Mouse (Mus musculus) left cerebral cortex, adult 2 months (tissue): Measurements from ENCODE around the gene Acap3. TPM values are rescaled to one million over a fixed set of nuclear protein-coding genes. Genes with fewer than 3 reads are reported as not detected.

Experiments
- DNase-seq, 2 experiments: peaks; one replicate each; pipeline ENCODE4 v3.0.0; 2021 to 2022; ENCODE audit warnings: low spot score in 2 of 2, mixed read lengths in 1 of 2; ENCODE audit errors: extremely low spot score in 1 of 2
- H3K27ac ChIP-seq: fragments of 200-600 bp; 2 replicates; pipeline ENCODE4 v1.8.1; 2022
- H3K4me3 ChIP-seq: fragments of 200-600 bp; 2 replicates; pipeline ENCODE4 v1.8.1; 2022
- CTCF ChIP-seq: fragments of 200-600 bp; IDR thresholded peaks from 2 replicates; pipeline ENCODE4 v1.8.1; 2022; ENCODE audit warnings: antibody characterized with exemption, mild to moderate bottlenecking, moderate library complexity
- intact Hi-C: fragments of 180-260 bp; cut with DNase I; formaldehyde crosslinking; loops from one replicate; pipeline ENCODE4 v1.15.1; 2025
- total RNA-seq, 2 experiments: library from RNA; stranded (reverse); gene quantifications; 2 replicates each; pipeline ENCODE4 v1.2.3; 2021

The Acap3 gene
- total RNA-seq, 2 experiments from 2014 or later: 139 to 152 TPM

- no peak overlapping the region; the same call in 1 of the 2 replicates for H3K27ac ChIP-seq
- DNase-seq: peak in 1 of 2 experiments; percentile 42
- TF ChIP-seq CTCF: no peak
- intact Hi-C loops: no loop called here
- no peak overlapping the region for H3K4me3 ChIP-seq
Measured at GRCm38 (mm10) chr4:155901205-155901604, 9.6 kb downstream of the Acap3 start.

GRCm38 (mm10) chr4:155903246-155903645 lies 11.6 kb downstream of the Acap3 start:
- DNase-seq: peak in 1 of 2 experiments; percentile 8
- H3K27ac ChIP-seq: no peak overlapping the region
- no peak for TF ChIP-seq CTCF
- no peak overlapping the region for H3K4me3 ChIP-seq
- intact Hi-C loops: no loop called here

GRCm38 (mm10) chr4:155904318-155905102 lies 12.9 kb downstream of the Acap3 start:
- H3K27ac ChIP-seq: no peak overlapping the region
- peak; percentile 11 for TF ChIP-seq CTCF
- intact Hi-C loops: no loop called here
- no peak overlapping the region for H3K4me3 ChIP-seq
- peak; percentile 10 for DNase-seq

- DNase-seq: peak in 1 of 2 experiments; percentile 8
- no peak overlapping the region for H3K4me3 ChIP-seq
- H3K27ac ChIP-seq: no peak overlapping the region
- intact Hi-C loops: no loop called here
- no peak for TF ChIP-seq CTCF
Measured at GRCm38 (mm10) chr4:155905634-155906033, 14.0 kb downstream of the Acap3 start.

GRCm38 (mm10) chr4:155906125-155906524 lies 14.5 kb downstream of the Acap3 start:
- TF ChIP-seq CTCF: no peak
- intact Hi-C loops: no loop called here
- DNase-seq: peak in 1 of 2 experiments; percentile 9
- Histone ChIP-seq H3K4me3 (no peak overlapping the region), H3K27ac (no peak overlapping the region)

- TF ChIP-seq CTCF: no peak
- intact Hi-C loops: no loop called here
- no peak overlapping the region for H3K27ac ChIP-seq
- DNase-seq: peak in 1 of 2 experiments; percentile 9
- H3K4me3 ChIP-seq: no peak overlapping the region
Measured at GRCm38 (mm10) chr4:155907003-155907402, 15.4 kb downstream of the Acap3 start.

- TF ChIP-seq CTCF: no peak
- DNase-seq: no peak
- Histone ChIP-seq H3K4me3 (no peak overlapping the region), H3K27ac (no peak overlapping the region)
- intact Hi-C loops: no loop called here
Measured at GRCm38 (mm10) chr4:155908281-155908680, 16.7 kb downstream of the Acap3 start.

- DNase-seq: peak in 1 of 2 experiments; percentile 9
- no peak overlapping the region for H3K27ac ChIP-seq
- H3K4me3 ChIP-seq: no peak overlapping the region
- intact Hi-C loops: no loop called here
- TF ChIP-seq CTCF: no peak
Measured at GRCm38 (mm10) chr4:155908751-155909150, 17.1 kb downstream of the Acap3 start.

- DNase-seq: no peak
- Histone ChIP-seq H3K27ac (no peak overlapping the region), H3K4me3 (no peak overlapping the region)
- TF ChIP-seq CTCF: no peak
- intact Hi-C loops: no loop called here
Measured at GRCm38 (mm10) chr4:155932031-155932430, 40.4 kb downstream of the Acap3 start.

GRCm38 (mm10) chr4:155943049-155943452 lies 51.4 kb downstream of the Acap3 start:
- Histone ChIP-seq H3K27ac (peak overlapping the region; percentile 91), H3K4me3 (peak overlapping the region; percentile 68)
- no peak for TF ChIP-seq CTCF
- intact Hi-C loops: loop anchor here (2.0 kb wide), 3 partner anchors 50 to 112 kb away; partner anchors contain the start of genes Aurkaip1, Cptp and Ints11
- peak; percentile 33 to 42 for DNase-seq

GRCm38 (mm10) chr4:155943534-155944249 lies 52.1 kb downstream of the Acap3 start, which contains the start of gene Ube2j2:
TSS of gene Ube2j2 (plus strand) at chr4:155943831.
- intact Hi-C loops: loop anchor here (2.0 kb wide), 3 partner anchors 51 to 113 kb away; partner anchors contain the start of genes Aurkaip1, Cptp and Ints11
- Histone ChIP-seq H3K27ac (peak within 1 kb of the TSS; percentile 91), H3K4me3 (peak within 1 kb of the TSS; percentile 68)
- peak; percentile 96 to 99 for DNase-seq
- no peak; the same call in 1 of the 2 replicates for TF ChIP-seq CTCF

GRCm38 (mm10) chr4:155944271-155944670 lies 52.6 kb downstream of the Acap3 start:
- no peak for TF ChIP-seq CTCF
- intact Hi-C loops: no loop called here
- Histone ChIP-seq H3K27ac (peak overlapping the region; percentile 91), H3K4me3 (peak overlapping the region; percentile 68)
- no peak for DNase-seq
